Mouse (Mus musculus) lung, adult 18-20 months (tissue): Measurements from ENCODE around the gene Cdkal1.
A peak's percentile ranks its signal among the peaks of the same experiment; 100 is the strongest.

Experiments used
- DNase-seq, 2 experiments: peaks; one replicate each; pipeline ENCODE4 v3.0.0; 2022; ENCODE audit warnings: mixed read lengths in 2 of 2

Cdkal1 gene

DNA sequence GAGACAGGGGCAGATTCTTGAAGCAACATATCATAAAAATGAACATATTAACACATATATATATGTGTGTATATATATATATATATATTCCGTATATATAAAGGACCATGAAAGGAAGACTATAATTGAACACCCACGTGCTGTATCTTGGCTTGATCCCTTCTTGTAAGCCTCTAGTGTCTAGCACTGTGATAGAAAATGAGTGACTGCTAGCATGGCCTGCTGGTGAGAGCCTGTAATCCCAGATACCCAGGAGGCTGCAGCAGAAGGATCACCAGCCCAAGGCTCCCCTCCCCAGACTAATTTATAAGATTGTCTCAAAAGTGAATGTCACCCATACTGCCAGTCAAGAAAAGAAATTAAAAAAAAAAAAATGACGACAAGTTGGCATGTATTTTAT, 158.2 kb downstream of the Cdkal1 start:
- no peak for DNase-seq

DNA sequence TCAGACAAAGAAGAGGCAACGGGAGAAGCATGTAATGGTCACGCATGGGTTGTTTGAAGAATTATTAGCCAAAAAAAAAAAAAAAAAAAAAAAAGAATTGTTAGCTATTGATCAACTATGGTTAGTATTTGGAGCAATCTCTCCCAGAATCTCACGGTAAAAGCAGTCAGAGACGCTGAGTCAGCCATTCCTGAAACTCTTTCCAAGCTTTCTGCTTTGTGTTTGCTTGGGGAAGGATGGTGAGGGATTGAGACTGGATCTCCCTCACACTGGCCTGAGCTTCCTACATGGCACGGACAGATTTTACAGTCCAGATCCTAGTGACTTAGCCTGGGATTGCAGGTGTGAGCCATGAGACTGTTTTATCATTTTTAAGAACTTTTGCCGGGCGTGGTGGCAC, 164.7 kb downstream of the Cdkal1 start:
- no peak for DNase-seq

DNA sequence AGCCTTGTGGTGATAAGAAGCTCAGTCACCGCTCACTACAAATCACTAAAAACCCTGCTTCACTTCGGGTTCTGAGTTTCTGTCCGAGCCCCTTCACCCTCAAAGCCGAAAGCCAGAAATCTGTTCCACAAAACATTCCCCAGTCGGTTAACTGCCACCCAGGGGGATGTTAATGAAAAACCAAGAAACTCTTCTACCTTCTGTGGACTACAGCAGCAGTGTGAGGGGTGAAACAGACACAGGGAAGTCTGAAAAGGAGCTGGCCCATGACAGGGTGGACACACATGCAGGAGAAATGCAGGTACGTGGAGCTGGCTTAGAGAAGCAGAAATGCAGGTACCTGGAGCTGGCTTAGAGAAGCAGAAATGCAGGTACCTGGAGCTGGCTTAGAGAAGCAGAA, 166.6 kb downstream of the Cdkal1 start:
- no peak for DNase-seq

DNA sequence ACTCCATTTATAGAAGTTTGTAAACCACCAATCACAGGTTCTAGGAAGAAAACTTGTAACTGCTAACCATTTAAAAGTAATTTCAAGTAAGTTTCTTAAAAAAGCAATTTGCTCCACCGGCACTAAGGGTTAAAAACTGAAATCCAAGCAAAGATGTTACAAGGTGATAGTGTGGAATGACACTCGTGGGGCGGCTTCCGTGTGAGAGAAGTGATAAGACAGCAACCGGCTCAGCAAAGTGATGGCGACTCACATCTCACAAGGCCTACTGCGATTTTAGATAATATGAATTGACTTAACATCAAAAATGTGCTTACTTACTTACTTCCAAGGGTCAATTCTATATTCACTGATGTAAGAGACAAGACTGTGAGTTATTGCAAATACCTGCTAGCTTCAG, 167.6 kb downstream of the Cdkal1 start:
- no peak for DNase-seq

DNA sequence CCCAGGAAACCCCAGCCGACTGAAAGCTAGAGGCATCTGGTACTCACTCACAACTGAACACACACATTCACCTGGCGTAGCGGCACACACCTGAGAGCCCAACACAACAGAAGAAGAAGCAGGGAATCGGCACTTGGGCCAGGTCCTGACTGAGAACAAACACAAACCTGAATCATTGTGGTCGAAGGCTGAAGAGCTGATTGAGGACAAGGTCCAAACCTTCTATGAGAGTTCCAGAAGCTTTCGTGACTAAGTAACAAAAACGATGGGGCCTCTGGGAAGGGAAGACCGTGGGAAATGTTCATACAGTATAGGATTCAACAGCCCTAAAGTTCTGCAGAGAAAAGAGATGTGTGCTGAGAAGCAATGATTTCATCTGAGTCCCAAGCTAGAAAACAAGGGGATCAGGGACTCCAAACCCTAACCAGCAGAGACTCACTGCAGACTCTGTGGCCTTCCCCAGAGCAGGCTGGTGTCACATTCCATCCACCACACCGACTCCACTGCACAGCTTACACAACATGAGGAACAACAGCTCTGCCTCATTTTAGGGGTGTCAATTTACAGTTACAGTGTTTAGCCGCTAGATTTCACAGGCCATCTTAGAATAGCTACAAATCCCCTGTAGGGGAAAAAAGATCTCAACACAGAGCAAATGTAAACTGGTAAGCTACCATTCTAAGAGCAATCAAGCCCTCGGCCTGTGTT, 175.8 kb downstream of the Cdkal1 start:
- DNase-seq, result no peak

DNA sequence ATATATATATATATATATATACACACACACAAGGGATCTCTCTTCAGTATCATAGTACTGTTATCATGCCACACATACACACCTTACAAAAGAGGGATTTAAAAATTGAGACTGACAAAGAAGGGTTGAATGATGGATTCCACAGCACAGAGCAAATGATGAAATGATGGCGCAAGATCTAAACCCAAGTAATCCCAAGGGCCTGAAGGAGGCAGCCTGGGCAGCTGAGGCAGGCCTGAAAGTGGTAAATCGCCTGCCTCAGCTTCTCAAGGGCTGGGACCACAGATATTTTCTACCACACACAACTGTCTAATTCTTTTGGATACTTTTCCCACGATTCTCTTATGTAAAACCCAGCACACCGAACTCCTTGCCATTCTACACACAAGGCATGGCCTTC, 177.9 kb downstream of the Cdkal1 start:
- DNase-seq, result no peak

DNA sequence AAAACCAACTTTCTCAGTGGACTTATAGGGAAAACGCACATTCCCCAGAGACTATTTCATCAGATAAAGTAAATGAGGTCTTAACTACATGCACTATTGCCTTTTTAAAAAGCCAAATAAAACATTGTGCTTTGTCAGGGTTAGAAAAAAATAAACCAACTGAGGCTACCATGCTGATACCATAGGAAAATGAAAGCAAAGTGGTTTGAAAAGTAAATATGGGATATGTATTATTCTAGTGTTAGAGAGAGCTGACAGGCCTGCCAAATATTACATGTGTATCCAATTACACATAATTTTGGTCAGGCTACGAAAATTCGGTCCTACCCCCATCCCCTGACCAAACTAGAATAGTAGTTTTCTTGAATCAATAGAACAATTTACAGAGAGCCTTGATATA, 184.8 kb downstream of the Cdkal1 start:
- no peak for DNase-seq

DNA sequence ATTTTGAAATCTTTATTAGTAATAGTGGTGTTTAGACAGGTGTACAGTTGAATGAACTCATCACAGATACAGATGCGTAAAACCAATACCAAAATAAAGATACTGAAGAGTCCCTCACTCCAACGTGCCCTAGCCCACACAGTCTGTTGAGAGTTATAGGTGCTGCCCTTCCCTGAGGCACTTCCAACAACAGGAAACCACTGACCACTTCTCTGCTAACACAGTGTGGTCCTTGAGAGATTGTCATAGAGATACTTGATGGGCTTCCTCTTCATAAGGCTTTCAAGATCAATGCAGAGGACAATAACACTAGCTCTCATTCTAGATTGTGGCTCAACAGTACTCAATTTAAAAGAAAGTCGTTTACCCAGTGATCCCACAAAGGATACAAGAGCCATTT, 191.6 kb downstream of the Cdkal1 start:
- DNase-seq, result no peak

DNA sequence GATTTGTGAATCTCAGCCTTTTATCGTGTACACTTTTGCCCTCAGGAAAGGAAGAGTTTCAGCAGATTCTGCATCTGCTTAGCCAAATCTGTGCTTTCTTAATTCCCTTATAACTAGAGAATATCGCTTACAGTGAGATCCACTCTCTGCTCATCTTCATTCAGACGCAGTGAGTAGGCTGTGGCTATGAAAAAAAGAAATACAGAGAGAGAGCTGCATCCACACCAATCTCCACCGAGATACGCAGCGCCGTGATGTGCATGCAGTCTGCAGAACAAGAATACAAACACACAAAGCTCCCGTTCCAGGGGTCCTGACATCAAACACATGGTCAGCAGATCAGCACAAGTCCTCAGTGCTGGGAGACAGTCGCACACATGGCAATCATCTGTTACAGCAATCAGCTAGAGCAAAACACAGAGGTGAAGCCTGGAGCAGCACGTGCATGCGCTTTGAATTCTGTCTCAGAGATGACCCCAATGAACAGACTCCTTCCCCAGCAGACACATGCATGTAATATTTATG, 199.6 kb downstream of the Cdkal1 start:
- DNase-seq, result no peak

DNA sequence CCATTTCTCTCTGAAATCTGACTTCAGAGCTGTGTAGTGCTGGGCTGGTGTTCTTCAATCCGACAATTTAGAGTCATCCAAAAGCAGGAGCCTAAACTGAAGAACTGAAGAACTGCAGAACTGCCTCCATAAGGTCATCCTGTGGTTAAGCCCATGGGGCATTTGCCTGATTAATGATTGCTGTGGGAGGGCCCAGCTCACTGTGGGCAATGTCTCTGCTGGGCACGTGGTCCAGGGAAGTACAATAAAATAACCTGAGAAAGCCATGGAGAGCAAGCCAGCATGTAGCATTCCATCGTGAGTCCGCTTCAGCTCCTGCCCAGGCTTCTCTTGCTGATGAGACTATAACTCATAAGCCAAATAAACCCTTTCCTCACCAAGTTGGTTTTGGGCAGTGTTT, 202.1 kb downstream of the Cdkal1 start:
- DNase-seq, result no peak

DNA sequence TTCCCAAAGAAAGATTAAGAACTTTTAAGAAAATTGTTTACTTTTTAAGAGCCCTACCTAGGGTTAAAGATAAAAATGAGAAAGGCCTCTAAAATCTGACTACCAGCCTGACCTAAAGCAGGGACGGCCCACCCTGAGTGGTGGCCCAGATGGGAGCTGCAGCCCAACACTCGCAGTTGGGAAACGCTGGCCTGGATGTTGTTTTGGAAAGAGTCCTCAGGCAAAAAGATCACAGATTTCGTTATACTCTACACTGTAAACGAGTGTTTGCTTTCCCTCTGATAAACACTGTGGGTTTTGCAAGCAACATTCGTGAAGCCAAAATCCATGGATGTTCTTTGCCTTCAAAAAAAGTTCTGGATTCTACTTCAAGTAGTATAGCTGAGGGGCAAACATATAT, 202.7 kb downstream of the Cdkal1 start:
- DNase-seq, result peak; percentile 41 to 57

DNA sequence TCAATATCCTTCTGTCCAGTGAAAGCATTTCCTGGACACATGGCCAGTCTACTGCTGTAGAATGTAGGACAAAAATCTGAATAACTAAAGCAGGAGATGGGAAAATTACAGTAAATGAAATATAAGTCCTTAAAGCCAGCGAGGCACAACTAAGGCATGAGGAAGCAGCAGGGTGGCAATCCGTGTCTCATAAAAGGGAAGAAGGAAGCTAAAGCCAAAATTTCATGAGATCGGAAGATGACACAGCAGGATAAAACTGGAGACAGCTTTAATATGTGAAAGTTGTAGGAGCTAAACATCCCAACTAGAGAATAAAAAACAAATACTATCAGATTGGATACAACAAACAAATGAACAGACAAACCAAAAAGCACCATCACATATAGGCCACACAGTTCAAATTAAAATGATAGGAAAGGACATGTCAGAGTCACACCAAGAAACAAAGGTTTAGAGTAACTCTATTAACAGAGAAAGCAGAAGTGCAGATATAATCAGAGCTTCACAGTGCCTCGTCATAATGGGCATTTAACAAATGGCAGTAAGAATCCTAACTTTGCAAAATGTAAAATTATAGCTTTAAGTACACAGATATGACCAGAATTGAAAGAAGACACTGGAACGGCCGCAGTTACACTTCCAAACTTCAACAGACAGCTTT, 204.8 kb downstream of the Cdkal1 start:
- no peak for DNase-seq

DNA sequence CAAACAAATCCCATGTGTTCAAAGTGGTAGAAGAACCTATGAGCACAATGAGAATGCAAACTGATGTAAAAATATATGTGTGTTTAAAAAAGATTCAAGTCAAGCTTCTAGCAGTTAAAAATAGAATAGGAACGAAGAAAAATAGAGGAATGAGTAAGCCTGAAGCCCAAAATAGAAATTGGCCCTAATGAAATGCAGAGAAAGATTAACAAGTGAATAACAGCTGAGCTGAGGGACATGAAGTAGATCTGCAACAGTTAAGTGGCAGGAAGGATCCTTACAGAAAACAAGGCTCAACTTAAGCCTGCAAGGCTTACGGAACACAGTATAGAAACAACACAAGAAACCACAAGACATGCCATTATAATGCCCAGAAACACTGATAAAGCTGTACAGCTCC, 205.9 kb downstream of the Cdkal1 start:
- DNase-seq, result no peak

DNA sequence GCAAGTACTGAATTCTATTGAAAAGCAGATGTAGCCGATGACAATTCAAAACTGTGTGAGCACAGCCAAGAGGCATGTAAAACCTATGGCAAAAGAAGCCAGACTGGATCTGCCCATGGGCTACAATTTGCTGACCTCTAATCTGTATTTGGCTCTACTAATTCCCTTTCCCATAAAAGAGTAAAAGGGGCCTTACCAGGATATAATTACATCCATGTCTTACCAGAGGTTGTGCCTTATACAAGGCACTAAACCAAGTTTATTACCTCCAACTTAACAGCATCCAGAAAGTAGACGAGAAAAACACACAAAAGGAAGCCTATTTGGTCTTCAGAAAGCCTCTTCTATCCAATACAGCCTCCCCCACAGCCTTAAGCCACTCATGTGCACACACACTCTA, 213.2 kb downstream of the Cdkal1 start:
- no peak for DNase-seq

DNA sequence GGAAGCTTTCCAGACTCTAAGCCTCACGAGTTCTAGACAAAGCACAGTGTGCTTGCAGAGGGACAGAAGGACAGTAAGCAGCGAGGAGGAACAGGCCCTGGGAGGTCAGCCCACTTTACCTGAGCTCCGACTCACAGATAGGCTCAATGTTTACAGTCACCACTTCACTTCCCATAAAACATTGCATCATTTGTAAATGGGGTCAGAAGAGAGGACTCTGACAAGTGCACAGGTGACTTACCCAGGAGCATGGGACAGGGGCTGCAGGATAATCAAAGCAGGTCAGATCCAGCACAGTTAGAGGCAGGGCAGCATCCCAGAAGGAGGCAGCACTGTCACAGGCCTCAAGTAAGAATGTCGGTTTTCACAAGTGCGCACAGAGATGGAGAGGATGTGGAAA, 214.3 kb downstream of the Cdkal1 start:
- DNase-seq, result no peak

DNA sequence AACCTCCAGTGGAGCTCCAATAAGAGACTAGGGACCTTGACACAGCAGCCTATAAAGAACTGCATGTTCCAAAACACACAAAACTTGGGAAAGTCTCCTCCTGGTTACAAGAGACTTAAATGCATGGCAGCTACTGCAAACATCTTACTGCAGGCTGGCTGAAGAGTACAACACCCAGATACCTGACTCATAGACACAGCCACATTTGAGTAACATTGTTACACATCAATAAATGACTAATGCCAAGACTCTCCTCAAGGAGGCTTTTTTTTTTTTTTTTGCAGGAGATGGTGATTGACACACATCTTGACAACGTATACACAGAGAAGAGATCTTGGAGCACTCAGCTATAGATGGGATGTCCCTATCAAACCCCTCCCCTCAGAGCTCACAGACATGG, 215.3 kb downstream of the Cdkal1 start:
- no peak for DNase-seq

DNA sequence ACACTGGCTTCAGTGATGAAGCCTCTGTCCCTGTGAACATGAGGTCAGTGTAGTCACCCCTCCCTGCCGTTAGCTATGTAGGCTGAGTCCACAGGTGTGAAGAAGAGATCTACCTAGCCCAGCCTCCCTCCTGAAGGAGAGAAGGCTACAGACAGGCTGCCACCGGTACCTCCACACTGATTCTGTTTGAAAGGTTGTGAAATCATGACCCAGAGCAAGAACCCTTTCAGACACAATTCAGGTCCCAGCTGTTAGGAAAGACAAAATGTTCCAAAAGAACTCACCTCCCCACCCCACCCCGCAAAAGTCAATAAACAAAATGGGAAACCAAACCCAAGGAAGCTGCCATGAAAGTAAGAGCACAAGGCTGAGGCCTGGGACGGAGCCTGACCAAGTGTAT, 217.2 kb downstream of the Cdkal1 start:
- no peak for DNase-seq

DNA sequence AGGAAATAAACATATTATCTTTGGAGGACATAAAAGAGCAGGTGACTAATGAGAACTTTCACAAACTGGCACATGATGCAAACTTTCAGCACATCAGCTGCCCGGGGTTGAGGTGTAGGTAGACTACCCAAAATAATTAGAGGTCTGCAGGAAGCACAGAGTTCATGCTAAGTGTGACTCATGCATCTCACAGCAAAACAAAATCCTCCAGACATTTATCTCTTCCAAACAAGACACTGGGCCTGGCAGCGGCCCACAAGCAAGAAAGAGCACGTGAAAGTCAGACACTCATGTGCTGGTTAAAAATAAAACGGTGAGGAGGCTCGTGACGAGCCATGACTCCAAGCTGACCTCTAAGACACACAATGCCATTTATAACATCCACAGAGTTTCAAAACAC, 217.7 kb downstream of the Cdkal1 start:
- peak; percentile 23 to 29 for DNase-seq

DNA sequence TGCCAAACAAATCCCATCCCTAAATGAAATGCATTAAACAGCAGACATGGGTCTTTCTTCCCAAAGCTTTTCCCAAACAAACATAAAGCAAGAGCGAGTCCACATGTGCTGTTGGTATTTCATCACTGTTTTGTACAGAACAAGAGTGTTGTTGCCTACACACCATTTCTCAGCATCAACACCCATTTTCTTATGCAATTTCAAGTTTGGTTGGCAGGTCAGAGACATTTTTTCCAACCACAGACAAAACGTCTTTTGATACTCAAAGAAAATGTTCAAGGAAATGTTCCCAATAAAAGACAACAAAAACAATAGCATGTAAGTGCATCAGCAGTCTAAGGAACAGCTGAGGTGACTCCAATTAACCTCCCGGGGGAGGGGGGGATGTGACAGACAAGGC, 219.9 kb downstream of the Cdkal1 start:
- DNase-seq, result no peak

DNA sequence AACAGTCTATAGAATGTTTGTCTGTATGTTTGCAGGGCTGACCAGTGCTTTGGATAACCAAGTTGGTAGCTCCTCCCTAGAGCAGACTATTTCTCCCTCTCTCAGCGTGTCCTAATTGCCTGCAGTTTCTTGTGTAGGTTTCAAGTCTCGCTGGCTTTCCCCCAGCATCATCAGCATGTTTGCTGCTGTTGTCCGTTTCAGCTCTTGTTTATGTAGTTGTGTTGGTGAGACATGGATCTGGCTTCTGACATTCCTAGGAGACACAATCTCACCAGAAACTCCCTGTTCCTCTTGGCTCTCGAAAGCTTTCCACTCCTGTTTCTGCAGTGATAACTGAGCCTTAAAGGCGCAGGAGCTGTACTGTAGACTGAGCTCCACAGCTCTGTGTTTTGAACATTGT, 224.1 kb downstream of the Cdkal1 start:
- DNase-seq, result peak; percentile 20 to 26

DNA sequence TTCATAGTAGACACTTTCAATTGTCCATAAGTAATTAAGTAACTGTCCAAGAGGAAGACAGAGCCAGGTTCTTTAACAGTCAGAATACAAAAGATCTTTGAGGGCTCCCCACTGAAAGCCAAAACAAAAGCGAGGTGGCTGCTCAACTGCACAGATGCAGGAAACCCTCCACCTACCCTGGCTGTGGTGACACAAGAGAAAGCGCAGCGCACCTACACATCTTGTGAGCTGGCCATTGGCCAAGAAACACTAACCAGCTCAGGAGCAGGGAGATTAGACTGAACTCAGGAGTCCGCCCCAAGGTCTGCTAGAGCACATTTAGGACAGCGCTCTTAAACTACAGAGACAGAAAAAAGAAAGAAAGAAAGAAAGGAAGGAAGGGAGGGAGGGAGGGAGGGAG, 226.9 kb downstream of the Cdkal1 start:
- peak; percentile 54 to 73 for DNase-seq

DNA sequence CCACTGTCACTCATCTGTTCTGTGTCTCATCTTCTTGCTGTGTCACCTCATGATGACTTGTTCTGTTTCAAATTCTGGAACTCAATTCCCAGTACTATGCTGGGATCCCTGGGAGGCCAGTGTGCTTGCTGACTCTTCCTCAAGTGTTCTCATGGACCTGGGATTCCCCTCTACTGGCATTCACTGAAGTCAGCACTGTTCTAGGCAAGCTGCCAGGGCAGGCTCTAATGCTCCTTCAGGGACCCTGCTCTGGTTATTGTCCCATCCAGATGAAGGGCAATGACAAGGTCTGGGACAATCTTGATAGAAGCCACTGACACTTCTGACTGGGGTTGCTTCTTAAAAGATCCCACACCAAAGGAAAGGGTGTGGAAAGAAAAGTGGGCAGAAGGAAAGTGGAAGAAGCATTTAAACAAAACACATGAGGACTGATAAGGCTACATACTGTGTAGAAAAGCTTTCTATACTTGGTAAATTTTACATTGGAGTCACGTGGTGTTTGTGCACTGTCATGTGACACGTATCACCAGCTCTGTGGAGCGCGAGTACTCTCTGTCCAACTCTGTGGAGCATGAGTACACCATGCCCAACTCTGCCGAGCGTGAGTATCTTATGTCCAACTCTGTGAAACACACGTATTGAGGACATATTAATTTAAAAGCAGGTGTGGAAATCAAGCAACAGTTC, 227.9 kb downstream of the Cdkal1 start:
- peak; percentile 10 to 13 for DNase-seq

DNA sequence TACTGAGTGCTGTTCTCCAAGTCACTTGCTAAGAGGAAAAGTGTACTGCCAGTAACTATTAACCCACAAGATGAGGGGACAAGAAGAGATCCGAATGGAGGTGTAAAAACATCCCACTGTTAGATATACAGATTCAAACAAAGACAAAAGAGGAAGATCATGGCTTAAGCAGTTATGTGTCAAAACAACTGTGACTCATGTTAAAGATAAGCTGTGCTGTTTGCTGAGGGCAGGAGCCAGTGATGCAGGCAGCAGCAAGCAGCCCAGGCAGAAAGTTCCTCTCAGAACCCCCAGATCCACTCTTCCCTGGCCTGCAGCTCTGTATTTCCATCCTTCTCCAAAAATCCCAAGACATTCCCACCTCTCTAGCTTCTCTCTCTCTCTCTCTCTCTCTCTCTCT, 230.5 kb downstream of the Cdkal1 start:
- no peak for DNase-seq

DNA sequence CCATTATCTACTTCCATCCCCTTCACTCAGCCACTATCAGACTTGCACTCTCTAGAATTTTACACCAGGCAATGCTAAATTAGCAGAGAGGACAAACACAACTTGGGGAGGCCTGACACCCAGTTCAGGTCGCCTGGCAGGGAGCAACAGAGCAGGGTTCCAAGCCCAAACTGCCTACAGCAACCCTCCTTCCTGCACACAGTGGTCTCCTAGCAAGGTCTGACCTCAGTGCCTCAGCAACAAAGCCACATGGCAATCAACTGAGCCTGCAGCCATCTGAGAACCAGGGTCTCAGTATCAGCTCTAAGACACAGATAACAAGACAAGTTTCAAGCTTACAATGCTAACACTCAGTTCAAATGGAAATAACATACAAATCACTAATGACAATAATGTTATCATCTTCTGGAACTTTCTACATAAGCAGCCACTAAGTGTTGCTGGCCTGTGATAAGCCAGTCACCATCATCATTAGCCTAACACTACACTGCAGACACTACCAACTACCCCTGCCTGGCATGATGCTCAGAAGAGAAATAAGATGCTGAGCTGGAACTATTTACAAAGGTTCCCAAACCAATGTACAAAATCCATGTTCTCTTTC, 231.7 kb downstream of the Cdkal1 start:
- no peak for DNase-seq
